Mouse (Mus musculus) liver, adult 2 months (tissue): ENCODE data around the gene Cyb5b. TPM values are rescaled to one million over a fixed set of nuclear protein-coding genes. Genes with fewer than 3 reads are reported as not detected.
A peak's percentile ranks its signal among the peaks of the same experiment; 100 is the strongest.

ENCODE experiments used
- DNase-seq: peaks from one replicate; pipeline ENCODE4 v3.0.0-alpha.2; 2011; ENCODE audit warnings: low read depth, low spot score; ENCODE audit errors: extremely low read depth
- H3K27ac ChIP-seq: fragments of 200-500 bp; replicated peaks from 2 replicates; pipeline ENCODE4 v1.5.1; 2012; ENCODE audit warnings: low read depth, mild to moderate bottlenecking, control low read depth, inconsistent platforms, low read length; ENCODE audit not compliant: insufficient read depth
- H3K27me3 ChIP-seq: fragments of 200-500 bp; 2 replicates; pipeline ENCODE4 v1.6.1; 2012; ENCODE audit warnings: mild to moderate bottlenecking, moderate library complexity, low read length, inconsistent platforms; ENCODE audit not compliant: control insufficient read depth, insufficient read depth
- H3K36me3 ChIP-seq: fragments of 200-500 bp; 2 replicates; pipeline ENCODE4 v1.6.1; 2012; ENCODE audit warnings: low read length, inconsistent platforms; ENCODE audit not compliant: control insufficient read depth, insufficient read depth
- H3K4me1 ChIP-seq: fragments of 200-500 bp; 2 replicates; pipeline ENCODE4 v1.6.1; 2011; ENCODE audit warnings: low read length; ENCODE audit not compliant: control insufficient read depth, insufficient read depth
- H3K4me3 ChIP-seq: fragments of 200-500 bp; 2 replicates; pipeline ENCODE4 v1.5.1; 2011; ENCODE audit warnings: low read depth, mild to moderate bottlenecking, control low read depth, low read length, moderate library complexity; ENCODE audit not compliant: insufficient read depth
- H3K79me2 ChIP-seq: fragments of 200-500 bp; 2 replicates; pipeline ENCODE4 v1.6.1; 2012; ENCODE audit warnings: inconsistent platforms, mild to moderate bottlenecking, low read length, moderate library complexity; ENCODE audit not compliant: control insufficient read depth, insufficient read depth
- H3K9ac ChIP-seq: fragments of 200-500 bp; 2 replicates; pipeline ENCODE4 v1.6.1; 2012; ENCODE audit warnings: low read depth, mild to moderate bottlenecking, control low read depth, inconsistent platforms, low read length
- CTCF ChIP-seq: fragments of 200-500 bp; IDR thresholded peaks from 2 replicates; pipeline ENCODE4 v1.5.1; 2011; ENCODE audit warnings: low read depth, low read length, control low read depth
- POLR2A ChIP-seq: fragments of 200-500 bp; IDR thresholded peaks from 2 replicates; pipeline ENCODE4 v1.6.1; 2011; ENCODE audit warnings: low read length, control low read depth; ENCODE audit not compliant: insufficient read depth; ENCODE audit errors: extremely low read depth
- WGBS: fragments of 180-500 bp; shearing (Covaris S2); methylation state at CpG from one replicate; pipeline ENCODE4 v1.1.7; 2018; 5-methylcytosine and 5-hydroxymethylcytosine counted together
- polyA plus RNA-seq: library from polyadenylated mRNA; depleted of rRNA; stranded (reverse); fragments of >200 nt; gene quantifications from 2 replicates; pipeline ENCODE4 v1.2.3, GENCODE M21; 2012
- total RNA-seq: library from RNA; depleted of rRNA; stranded (reverse); fragments of >200 nt; gene quantifications from 2 replicates; pipeline ENCODE4 v1.2.3, GENCODE M21; 2014

Gene Cyb5b
- total and polyA plus RNA-seq, 2 experiments: 223 to 256 TPM

DNA sequence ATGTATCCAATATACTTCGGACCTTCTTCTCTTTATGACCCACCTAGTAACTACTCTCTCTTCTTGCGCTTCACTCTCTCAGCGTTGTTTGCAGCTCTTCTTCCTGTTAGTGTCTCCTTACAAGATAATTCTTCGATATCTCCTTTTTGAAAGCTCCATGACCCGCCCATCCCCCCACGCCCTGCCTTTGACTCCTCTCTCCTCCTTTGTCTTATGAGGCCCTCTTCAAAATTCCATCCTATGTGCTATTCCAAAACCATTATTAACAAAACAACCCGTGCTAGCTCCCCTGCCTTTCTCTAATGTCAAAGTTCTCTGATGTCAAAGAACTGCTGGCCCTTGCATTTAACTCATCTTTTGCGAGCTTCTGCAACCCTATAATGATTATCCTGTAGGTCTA, 67.7 kb downstream of the Cyb5b start:
- DNase-seq: no peak
- WGBS: 86% methylated on average over 8 of the region's 8 CpGs
- no peaks in the 10 kb centered on the region for H3K4me1 ChIP-seq
- H3K27me3 ChIP-seq: no peaks in the 10 kb centered on the region
- H3K36me3 ChIP-seq: no peaks in the 10 kb centered on the region
- no peak overlapping the region for H3K4me3 ChIP-seq
- no peaks in the 10 kb centered on the region for H3K79me2 ChIP-seq
- no peak overlapping the region for H3K9ac ChIP-seq
- no peak overlapping the region for H3K27ac ChIP-seq
- TF ChIP-seq POLR2A (no peak), CTCF (no peak)

- Histone ChIP-seq H3K9ac (no peak overlapping the region), H3K36me3 (no peaks in the 10 kb centered on the region), H3K79me2 (no peaks in the 10 kb centered on the region), H3K4me3 (no peak overlapping the region), H3K27me3 (no peaks in the 10 kb centered on the region), H3K27ac (no peak overlapping the region), H3K4me1 (no peaks in the 10 kb centered on the region)
- TF ChIP-seq POLR2A: no peak
- no peak for TF ChIP-seq CTCF
- no peak for DNase-seq
- 89% methylated on average over 2 of the region's 2 CpGs for WGBS
Observed at GRCm38 (mm10) chr8:107219078-107219477, 68.6 kb downstream of the Cyb5b start.

GRCm38 (mm10) chr8:107221924-107222851, 71.7 kb downstream of the Cyb5b start:
- TF ChIP-seq CTCF: no peak
- no peaks in the 10 kb centered on the region for H3K4me1 ChIP-seq
- H3K9ac ChIP-seq: no peak overlapping the region
- H3K4me3 ChIP-seq: no peak overlapping the region
- no peaks in the 10 kb centered on the region for H3K79me2 ChIP-seq
- DNase-seq: peak; percentile 35
- H3K27ac ChIP-seq: no peak overlapping the region
- H3K36me3 ChIP-seq: no peaks in the 10 kb centered on the region
- H3K27me3 ChIP-seq: no peaks in the 10 kb centered on the region
- WGBS: 45% methylated on average over 8 of the region's 8 CpGs

DNA sequence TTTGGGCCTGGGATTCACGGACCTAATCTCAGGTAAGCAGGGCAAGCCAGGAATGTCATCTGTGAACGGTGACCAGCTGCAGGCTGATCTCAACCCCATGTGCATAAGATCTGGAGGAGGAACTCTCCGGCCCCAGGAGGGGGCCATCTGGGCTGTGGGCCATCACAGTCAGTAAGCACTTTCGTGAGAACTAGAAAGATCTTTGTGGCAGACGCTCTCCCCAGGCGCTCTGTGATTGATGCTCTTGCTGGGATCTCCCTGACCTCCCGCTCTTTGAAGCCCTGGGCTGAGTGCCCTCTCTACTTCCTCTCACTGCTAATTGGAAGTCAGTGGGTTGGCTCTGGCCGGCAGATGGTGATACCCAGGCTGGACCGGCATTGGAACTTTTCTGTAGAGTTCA, 75.7 kb downstream of the Cyb5b start:
- H3K27me3 ChIP-seq: no peaks in the 10 kb centered on the region
- no peak overlapping the region for H3K4me3 ChIP-seq
- no peaks in the 10 kb centered on the region for H3K4me1 ChIP-seq
- no peaks in the 10 kb centered on the region for H3K79me2 ChIP-seq
- no peak overlapping the region for H3K9ac ChIP-seq
- peak; percentile 10 for DNase-seq
- H3K27ac ChIP-seq: no peak overlapping the region
- H3K36me3 ChIP-seq: no peaks in the 10 kb centered on the region
- no peak for TF ChIP-seq CTCF
- TF ChIP-seq POLR2A: no peak
- 74% methylated on average over 9 of the region's 9 CpGs for WGBS

DNA sequence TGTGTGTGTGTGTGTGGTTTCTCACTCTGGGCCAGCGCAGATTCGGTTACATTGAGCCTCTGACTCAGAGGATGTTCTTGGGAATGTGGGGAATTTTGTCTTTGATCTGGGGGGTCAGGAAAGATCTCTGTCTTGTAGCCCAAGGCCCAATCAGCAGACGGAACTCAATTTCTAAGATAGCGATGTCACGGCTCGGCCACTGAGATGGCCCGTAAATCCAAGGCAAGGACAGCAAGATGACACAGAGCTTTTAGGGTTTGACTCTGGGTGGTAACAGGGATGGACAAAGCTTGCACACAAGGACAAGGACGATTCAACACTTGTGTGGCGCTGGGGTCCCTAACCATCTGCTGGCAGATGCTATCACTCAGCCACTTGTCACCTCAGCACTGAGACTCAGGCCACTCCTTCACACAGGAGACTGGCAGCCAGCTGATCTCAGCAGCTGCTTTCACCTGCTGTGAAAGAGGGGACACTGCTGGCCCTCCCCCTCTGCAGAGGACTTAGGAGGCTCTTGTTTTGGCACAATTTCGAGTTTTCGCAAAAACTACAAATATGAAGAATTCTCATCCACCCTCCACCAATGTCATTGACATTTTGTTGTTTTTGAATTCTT, 76.7 kb downstream of the Cyb5b start:
- Histone ChIP-seq H3K4me3 (no peak overlapping the region), H3K4me1 (no peaks in the 10 kb centered on the region), H3K79me2 (no peaks in the 10 kb centered on the region), H3K27me3 (no peaks in the 10 kb centered on the region), H3K9ac (no peak overlapping the region), H3K27ac (no peak overlapping the region), H3K36me3 (no peaks in the 10 kb centered on the region)
- WGBS: 69% methylated on average over 11 of the region's 11 CpGs
- DNase-seq: no peak
- no peak for TF ChIP-seq CTCF
- TF ChIP-seq POLR2A: no peak

- no peak overlapping the region for H3K4me3 ChIP-seq
- H3K4me1 ChIP-seq: no peaks in the 10 kb centered on the region
- H3K79me2 ChIP-seq: no peaks in the 10 kb centered on the region
- no peaks in the 10 kb centered on the region for H3K36me3 ChIP-seq
- no peak for DNase-seq
- TF ChIP-seq CTCF: no peak
- no peak for TF ChIP-seq POLR2A
- 91% methylated on average over 3 of the region's 3 CpGs for WGBS
- no peaks in the 10 kb centered on the region for H3K27me3 ChIP-seq
- no peak overlapping the region for H3K27ac ChIP-seq
- H3K9ac ChIP-seq: no peak overlapping the region
Observed at GRCm38 (mm10) chr8:107233251-107233650, 82.8 kb downstream of the Cyb5b start.
